Mouse (Mus musculus): ENCODE measurements at regions not wholly inside any gene's neighbourhood (a gene's known extent, or its start where the extent isn't known, plus 50 kb on each side); places are given as distances from the start of the nearest gene placed in this dataset.
A peak's percentile ranks its signal among the peaks of the same experiment; 100 is the strongest.

- intact Hi-C loops (cut with DNase I), result no loop called here
- peak; percentile 66 for DNase-seq
Measured at GRCm38 (mm10) chr2:171805376-171805775, 237.9 kb downstream of the Cbln4 start.

GRCm38 (mm10) chr2:171800511-171801268, 242.6 kb downstream of the Cbln4 start:
- intact Hi-C loops (cut with DNase I), result no loop called here
- no peak for DNase-seq

- no peak for DNase-seq
- intact Hi-C loops (cut with DNase I), result no loop called here
Measured at GRCm38 (mm10) chr2:171799351-171799750, 243.9 kb downstream of the Cbln4 start.

- DNase-seq, result no peak
- intact Hi-C loops (cut with DNase I), result no loop called here
Measured at GRCm38 (mm10) chr2:171790686-171791085, 252.6 kb downstream of the Cbln4 start.

- DNase-seq, result peak; percentile 50
- intact Hi-C loops (cut with DNase I), result no loop called here
Measured at GRCm38 (mm10) chr2:171766193-171766930, 276.9 kb downstream of the Cbln4 start.

GRCm38 (mm10) chr2:171765071-171765470, 278.2 kb downstream of the Cbln4 start:
- no peak for DNase-seq
- intact Hi-C loops (cut with DNase I), result no loop called here

GRCm38 (mm10) chr2:171753502-171753901, 289.8 kb downstream of the Cbln4 start:
- DNase-seq, result no peak
- intact Hi-C loops (cut with DNase I), result no loop called here

GRCm38 (mm10) chr2:171747162-171747561, 296.1 kb downstream of the Cbln4 start:
- intact Hi-C loops (cut with DNase I), result no loop called here

GRCm38 (mm10) chr2:171743111-171743510, 300.2 kb downstream of the Cbln4 start:
- DNase-seq, result no peak
- intact Hi-C loops (cut with DNase I), result no loop called here

More at GRCm38 (mm10) chr2:171747162-171747561, 296.1 kb downstream of the Cbln4 start:
- DNase-seq, result no peak

- intact Hi-C loops (cut with DNase I), result no loop called here
- no peak for DNase-seq
Measured at GRCm38 (mm10) chr2:171742706-171743105, 300.6 kb downstream of the Cbln4 start.

- intact Hi-C loops (cut with DNase I), result no loop called here
- DNase-seq, result no peak
Measured at GRCm38 (mm10) chr2:171737761-171738160, 305.5 kb downstream of the Cbln4 start.

GRCm38 (mm10) chr2:171735061-171735490, 308.2 kb downstream of the Cbln4 start:
- DNase-seq, result no peak
- intact Hi-C loops (cut with DNase I), result no loop called here

- no peak for DNase-seq
Measured at GRCm38 (mm10) chr2:171734634-171734987, 308.7 kb downstream of the Cbln4 start.

GRCm38 (mm10) chr2:171733965-171734633, 309.2 kb downstream of the Cbln4 start:
- no peak for DNase-seq
- intact Hi-C loops (cut with DNase I), result no loop called here

More at GRCm38 (mm10) chr2:171734634-171734987, 308.7 kb downstream of the Cbln4 start:
- intact Hi-C loops (cut with DNase I), result no loop called here

GRCm38 (mm10) chr2:171719269-171719668, 324.0 kb downstream of the Cbln4 start:
- DNase-seq, result no peak
- intact Hi-C loops (cut with DNase I), result no loop called here

- intact Hi-C loops (cut with DNase I), result no loop called here
- DNase-seq, result no peak
Measured at GRCm38 (mm10) chr2:171718855-171719254, 324.4 kb downstream of the Cbln4 start.

- DNase-seq, result peak; percentile 15
- intact Hi-C loops (cut with DNase I), result no loop called here
Measured at GRCm38 (mm10) chr2:171712816-171713570, 330.3 kb downstream of the Cbln4 start.

GRCm38 (mm10) chr2:171693526-171693925, 349.7 kb downstream of the Cbln4 start:
- no peak for DNase-seq
- intact Hi-C loops (cut with DNase I), result no loop called here

- no peak for DNase-seq
- intact Hi-C loops (cut with DNase I), result no loop called here
Measured at GRCm38 (mm10) chr2:171690781-171691180, 352.5 kb downstream of the Cbln4 start.

- intact Hi-C loops (cut with DNase I), result no loop called here
- DNase-seq, result no peak
Measured at GRCm38 (mm10) chr2:171689102-171689501, 354.2 kb downstream of the Cbln4 start.

- intact Hi-C loops (cut with DNase I), result no loop called here
- DNase-seq, result no peak
Measured at GRCm38 (mm10) chr2:171677998-171678397, 365.3 kb downstream of the Cbln4 start.
